Mouse (Mus musculus) NIH3T3 (cell line): ENCODE results near the gene Map3k4.

Experiments
- DNase-seq: peaks from one replicate; pipeline ENCODE4 v3.0.0-alpha.2; 2012; ENCODE audit warnings: low read depth

Map3k4 gene

DNA sequence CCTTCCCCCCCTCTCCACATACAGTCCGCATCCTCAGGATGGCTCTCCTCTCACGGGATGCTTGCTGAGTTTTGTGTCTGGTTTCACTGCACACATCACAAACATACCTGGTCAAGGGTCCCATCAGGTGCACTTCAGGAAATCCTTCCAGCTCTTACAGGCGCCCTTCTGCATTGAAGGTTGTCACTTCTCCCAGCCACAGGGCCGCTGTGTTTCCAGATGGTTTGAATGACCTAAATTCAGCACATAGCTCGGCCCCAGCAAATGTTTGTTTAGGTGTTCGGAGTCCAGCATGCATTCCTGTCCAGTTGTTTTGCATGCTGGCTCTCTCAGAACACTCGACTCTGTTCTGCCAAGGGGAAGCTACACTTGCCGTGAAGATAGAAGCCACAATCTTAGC is 134.3 kb downstream of the Map3k4 start:
- no peak for DNase-seq

DNA sequence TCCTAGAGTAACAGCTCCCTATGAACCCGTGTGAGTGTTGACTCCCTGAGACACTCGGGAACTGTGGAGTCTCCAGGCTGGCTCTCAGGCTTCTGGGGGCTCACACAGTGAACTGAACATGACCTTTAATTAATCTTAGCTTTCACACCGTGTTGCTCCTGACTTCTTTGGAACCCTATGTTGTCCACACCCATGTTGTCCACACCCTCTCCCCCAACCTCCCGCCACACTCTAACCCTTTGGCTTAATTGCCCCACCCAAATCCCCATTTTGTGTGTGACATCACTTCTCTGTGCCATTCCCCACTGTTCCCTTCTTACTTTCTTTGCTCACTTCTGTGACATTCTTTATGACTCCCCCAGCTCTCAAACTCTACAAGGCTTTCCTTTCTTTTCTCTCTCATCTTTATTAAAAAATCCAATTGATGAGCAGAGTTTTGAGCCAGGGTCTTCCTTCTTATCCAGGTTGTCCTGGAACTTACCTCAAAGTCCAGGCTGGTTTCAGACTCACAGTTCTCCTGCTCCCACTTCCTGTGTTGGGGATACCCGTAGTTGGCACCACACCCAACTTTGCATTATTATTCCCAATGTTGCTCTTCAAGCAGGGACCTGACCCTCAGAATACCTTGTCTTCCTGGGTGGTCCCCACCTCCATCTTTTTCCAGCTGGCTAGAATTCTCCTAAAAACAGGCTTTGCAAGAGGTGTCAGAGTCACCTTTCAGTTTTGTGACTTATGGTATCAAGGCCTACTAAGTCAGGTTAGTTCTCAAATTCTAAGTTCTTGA is 135.7 kb downstream of the Map3k4 start:
- no peak for DNase-seq

DNA sequence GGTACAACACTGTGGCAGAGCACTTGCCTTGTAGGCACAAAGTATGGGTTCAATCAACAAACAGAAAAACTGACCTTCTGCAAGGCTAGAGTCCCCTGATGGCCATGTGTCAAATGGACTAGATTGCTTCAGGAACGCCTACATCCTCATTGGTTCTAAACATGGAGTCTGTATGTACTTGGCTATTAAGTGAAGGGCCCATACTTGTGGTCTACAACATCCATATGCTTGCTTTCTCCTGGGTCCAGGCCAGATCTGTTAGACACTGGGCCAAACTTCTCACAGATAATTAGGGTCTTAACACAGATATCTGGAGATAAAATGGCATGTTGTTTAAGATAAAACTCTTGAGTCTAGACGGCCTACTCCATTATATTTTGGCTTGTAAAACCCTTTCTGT is 138.8 kb downstream of the Map3k4 start:
- DNase-seq: no peak

DNA sequence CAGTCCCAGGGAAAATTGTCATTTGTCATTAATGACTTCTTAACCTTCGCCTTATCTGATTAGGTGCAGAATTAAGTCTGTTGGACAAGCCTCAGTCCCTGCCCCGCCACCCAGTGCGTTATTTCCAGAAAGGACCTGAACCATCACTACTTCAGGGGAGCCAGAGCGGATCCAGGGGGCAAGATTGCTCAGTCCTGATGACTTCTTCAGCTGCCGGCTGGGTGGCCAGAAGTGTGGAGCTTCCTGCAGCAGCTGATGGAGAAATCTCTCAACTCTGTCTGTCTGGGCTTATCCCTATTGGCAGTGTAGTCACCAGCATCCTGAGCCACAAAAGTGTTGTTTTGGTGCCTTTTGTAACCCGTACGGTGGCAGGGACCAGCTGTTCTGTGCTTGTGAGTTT is 139.3 kb downstream of the Map3k4 start:
- DNase-seq: no peak
